Mouse (Mus musculus): ENCODE results near the gene Gm14226.

Gm14226 gene

DNA sequence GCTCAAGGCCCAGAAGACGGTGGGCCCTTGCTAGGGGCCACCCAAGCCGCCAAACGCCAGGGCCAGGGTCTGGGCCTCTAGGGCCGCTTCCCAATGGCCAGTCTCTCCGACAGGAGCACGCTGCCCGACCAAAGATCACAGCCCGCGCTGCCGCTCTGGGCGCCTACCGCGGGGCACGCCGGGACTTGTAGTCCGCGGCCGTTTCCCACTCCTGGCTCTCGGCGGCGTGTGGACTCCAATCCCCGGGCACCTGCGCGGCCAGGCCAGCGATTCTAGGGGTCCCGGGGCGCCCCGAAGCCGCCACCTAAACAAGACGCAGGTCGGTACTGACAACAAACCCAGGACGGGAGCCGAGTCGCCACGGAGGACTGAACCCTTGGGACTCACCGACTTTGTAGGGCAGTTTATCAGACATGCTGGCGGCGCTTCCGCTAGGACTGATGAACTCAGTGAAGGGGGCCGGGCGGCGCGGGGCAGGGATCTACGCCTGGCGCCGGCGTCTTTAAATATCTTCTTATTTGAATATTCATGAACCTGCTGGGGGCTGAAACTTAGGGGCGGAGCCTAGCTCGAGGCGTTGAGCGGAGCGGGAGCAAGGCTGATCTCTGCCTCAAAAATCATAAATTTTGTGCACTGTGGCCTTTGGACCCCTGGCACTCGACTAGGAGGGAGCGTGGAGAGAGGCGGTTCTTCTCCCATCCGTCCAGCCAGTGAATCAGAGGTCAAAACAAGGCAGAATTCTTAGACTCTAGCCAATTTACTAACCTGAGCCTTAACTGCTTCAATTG lies 56.1 kb downstream of the Gm14226 start, which contains the start of gene Ahcy:
Gene Ahcy, minus strand, starts transcription at position 520 of the 788 bp plus-strand sequence.
- POLR2A ChIA-PET, result interaction anchor here (0.5 to 17.2 kb wide), 72 partner anchors 7 to 506 kb away, joined by 3 to 231 read pairs (median 4); partner anchors contain the start of genes Itch (in 3 of the 4), Dynlrb1 (in 2 of the 4), Eif2s2 (in 2 of the 4) and Map1lc3a (in 2 of the 4)

DNA sequence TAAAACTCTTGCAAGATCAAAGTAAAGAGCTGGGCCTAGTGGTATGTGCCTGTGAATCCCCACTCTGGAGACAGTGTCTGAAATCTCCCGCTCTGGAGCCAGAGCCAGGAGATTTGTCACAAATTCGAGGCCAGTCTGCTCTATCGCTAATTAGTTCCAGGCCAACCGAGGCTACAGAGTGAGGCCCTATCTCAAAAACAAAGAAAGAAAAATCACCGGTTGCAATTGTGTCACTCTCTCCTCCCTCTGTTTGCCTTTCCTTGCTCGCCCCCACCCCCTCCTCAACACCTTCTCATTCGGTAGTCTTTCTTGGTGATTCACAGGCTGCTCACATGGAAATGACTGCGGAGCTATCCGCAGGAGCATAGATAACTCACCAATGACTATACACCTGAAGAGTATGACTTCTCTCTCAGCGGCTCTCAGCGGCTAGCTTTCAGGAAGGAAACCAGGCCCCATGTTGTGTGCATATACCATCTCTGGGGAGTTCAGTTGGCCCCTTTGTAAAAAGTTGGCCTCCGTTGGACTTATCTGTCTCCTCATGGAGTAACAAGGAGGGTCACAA lies 56.8 kb downstream of the Gm14226 start:
- ChIA-PET CTCF (interaction anchor here in 2 of 4 experiments (0.6 to 0.7 kb wide), 2 partner anchors 59 to 465 kb away, joined by 3 read pairs; no protein-coding TSS in a partner anchor), POLR2A (interaction anchor here (0.5 to 17.2 kb wide), 64 partner anchors 8 to 506 kb away, joined by 3 to 231 read pairs (median 4); partner anchors contain the start of genes Itch (in 3 of the 4), Eif2s2 (in 2 of the 4), Map1lc3a (in 2 of the 4) and Raly (in 2 of the 4))

More for the DNA sequence above, 56.1 kb downstream of the Gm14226 start, which contains the start of gene Ahcy:
- CTCF ChIA-PET, result interaction anchor here in 3 of 4 experiments (0.6 to 1.5 kb wide), 4 partner anchors 8 to 464 kb away, joined by 3 to 5 read pairs (median 3); no protein-coding TSS in a partner anchor

DNA sequence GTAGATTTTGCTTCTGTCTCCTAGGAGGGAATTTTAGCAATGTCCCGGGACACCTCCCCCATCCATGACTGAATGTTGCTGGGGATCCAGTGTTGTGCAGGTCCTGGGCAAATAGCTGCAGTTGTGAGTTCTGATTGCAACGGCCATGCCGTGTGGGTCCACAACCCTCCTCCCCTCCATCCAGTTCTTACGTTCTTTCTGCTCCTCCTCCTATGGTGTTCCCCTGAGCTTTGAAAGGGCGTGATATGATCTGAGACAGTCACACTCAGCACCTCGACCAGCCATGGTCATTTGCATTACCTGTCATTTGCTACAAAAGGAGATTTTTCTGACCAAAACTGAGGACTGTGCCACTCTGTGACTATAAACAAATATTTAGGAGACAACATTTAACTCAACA lies 57.6 kb downstream of the Gm14226 start:
- ChIA-PET POLR2A (interaction anchor here in 3 of 4 experiments (0.5 to 17.2 kb wide), 19 partner anchors 10 to 442 kb away, joined by 3 to 231 read pairs (median 6); partner anchors contain the start of genes Acss2 (in 1 of the 3), Eif2s2 (in 1 of the 3), Ggt7 (in 1 of the 3) and Itch (in 1 of the 3)), CTCF (interaction anchor here in 2 of 4 experiments (0.5 to 0.9 kb wide), 2 partner anchors 79 to 196 kb away, joined by 3 read pairs; no protein-coding TSS in a partner anchor)

Measured in embryonic stem cell, embryonic (primary cell).